Mouse (Mus musculus) gastrocnemius, postnatal 4 days (tissue): Measurements from ENCODE around the gene Eif2s3x. TPM values are rescaled to one million over a fixed set of nuclear protein-coding genes. Genes with fewer than 3 reads are reported as not detected.
A peak's percentile ranks its signal among the peaks of the same experiment; 100 is the strongest.

Experiments
- DNase-seq, 2 experiments: peaks; one replicate each; pipeline ENCODE4 v3.0.0; 2021 to 2022; ENCODE audit warnings: low spot score in 2 of 2, mixed read lengths in 2 of 2
- long read RNA-seq, 2 experiments: library from polyadenylated mRNA; stranded (forward); transcript quantifications; one replicate each; pipeline ENCODE4 v2.0.0; 2021
- total RNA-seq, 2 experiments: library from RNA; stranded (reverse); gene quantifications; 2 replicates each; pipeline ENCODE4 v1.2.3; 2021

The Eif2s3x gene
- 100 to 1,000 TPM in 1 of 2 experiments, 10 to 100 TPM in 1; 89.2 to 134 TPM for total RNA-seq
- long read RNA-seq, experiment 1, transcript Eif2s3x-201 (12 exons, 3,647 nt): major isoform, 40 of 48 reads
- long read RNA-seq, experiment 1, partial matches to known transcripts: 4 of 48 reads
- long read RNA-seq, experiment 1, other reads (novel, unspliced or antisense): 4 of 48 reads
- long read RNA-seq, experiment 2, transcript Eif2s3x-201 (12 exons, 3,647 nt): major isoform, 65 of 77 reads
- long read RNA-seq, experiment 2, partial matches to known transcripts: 10 of 77 reads
- long read RNA-seq, experiment 2, other reads (novel, unspliced or antisense): 2 of 77 reads

DNA sequence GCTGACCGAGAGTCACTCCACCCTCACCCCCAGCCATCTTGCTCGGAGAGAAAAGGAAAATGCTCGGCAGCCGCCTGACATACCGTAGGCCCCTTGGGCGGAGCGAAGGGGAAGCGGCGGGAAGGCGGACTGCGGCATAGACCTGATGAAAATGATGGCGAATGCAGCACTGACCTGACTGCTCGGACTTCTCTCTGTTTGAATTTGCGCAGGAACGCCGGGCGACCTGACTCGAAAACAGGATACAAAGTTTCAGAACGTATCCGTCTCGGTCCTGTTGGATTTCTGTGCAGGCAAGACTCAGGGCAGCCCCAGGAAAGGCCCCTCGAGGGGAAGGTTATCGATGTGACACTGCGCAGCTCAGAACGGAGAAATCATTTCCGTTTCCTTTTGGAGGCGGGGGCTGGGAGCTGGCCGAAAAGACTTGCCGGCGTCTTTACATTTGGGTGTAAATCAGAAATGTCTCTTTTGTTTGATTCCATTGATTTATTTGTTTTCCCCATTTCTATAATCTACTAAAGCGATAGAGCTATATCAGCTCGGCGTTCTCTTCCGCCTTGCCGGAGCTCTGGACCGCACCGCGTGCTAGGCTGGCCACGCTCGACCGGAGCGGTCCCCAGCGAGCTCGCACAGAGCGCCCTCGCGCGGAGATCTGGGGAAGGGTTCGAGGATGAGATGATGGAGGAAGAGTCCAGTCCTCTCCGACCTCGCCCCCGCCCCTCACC is at the start of gene Eif2s3x:
Eif2s3x (minus strand) TSS at position 266 of the 725 bp plus-strand sequence.
- peak; percentile 80 to 82 for DNase-seq

DNA sequence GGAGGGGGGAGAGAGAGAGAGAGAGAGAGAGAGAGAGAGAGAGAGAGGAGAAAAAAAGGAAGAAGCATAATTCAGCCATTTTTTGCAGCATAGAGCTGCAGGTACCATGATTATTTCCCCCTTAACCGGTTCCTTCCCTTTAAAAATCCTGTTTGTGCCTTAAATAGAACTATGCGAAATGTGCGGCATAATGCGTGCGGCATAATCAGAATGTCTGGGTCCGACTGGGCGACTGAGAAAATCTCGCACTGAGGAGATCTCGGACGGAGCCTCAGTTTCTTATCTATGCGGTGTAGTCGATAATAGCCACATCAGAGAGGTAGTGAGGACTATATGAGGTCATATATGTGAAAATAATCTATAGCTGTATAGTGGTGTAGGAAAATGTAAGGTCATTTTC is 22.9 kb upstream of the Eif2s3x start:
- no peak for DNase-seq

DNA sequence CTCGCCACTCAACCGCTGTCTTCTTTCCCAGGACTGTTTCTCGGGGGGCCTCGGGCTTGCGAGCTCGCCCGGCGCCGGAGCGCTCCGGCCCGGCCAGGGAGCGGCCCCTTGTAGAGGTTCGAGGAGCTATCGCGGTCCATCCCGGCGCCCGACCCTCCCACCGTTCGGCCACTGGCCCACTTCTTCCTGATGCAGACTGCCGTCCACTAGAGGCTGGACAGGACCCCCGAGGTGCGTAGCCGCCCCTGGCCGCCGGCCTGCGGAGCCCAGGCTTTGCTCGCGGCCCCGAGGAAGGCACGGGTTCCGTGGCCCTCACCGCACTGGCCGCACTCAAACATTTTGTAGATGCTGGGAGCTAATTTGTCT is 22.5 kb upstream of the Eif2s3x start:
- DNase-seq: peak in 1 of 2 experiments; percentile 18

- peak; percentile 72 to 80 for DNase-seq
Measured at GRCm38 (mm10) chrX:94234532-94235189, 22.0 kb upstream of the Eif2s3x start, which contains the start of gene Klhl15. Gene Klhl15 (plus strand): TSS chrX:94234599.

GRCm38 (mm10) chrX:94233936-94234531 is 21.4 kb upstream of the Eif2s3x start:
- no peak for DNase-seq

DNA sequence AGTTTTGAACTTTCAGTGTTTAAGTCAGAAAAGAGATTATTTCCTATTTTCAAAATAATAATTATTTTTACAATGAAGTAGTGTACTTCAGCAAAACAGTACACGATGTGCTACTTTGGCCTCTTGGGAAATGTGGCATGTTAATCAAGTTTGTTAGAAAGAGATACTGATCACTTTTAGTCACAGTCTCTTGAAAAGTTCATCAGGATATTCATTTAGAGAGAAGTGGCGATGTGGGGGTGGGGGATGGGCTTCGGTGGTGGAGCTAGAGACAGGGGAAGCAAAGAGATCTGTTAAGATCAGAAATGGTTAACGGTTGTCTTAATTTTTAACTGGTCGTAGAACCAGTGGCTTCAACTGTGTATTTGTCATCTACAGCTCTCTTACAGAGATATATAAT is 20.8 kb upstream of the Eif2s3x start:
- no peak for DNase-seq

DNA sequence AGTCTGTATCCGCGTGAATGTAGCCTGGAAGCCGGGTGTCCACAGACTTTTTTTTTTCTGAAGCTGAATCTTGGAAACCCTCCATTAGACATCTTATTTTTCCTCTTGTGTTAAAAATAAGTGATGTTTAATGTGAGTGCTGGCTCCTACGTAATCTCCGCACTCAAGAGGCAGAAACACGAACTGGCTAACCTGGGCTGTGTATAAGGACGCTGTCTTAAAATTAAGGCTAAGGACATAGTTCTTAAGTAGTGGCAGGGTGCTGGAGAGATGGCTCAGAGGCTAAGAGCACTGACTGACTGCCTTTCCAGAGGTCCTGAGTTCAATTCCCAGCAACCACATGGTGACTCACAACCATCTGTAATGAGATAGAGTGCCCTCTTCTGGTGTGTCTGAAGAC is 722 bp upstream of the Eif2s3x start:
- DNase-seq: no peak

GRCm38 (mm10) chrX:94212264-94212596 is 432 bp downstream of the Eif2s3x start:
- no peak for DNase-seq

- no peak for DNase-seq
Measured at GRCm38 (mm10) chrX:94197789-94198188, 14.9 kb downstream of the Eif2s3x start.

GRCm38 (mm10) chrX:94193901-94194300 is 18.8 kb downstream of the Eif2s3x start:
- peak in 1 of 2 experiments; percentile 7 for DNase-seq

GRCm38 (mm10) chrX:94185156-94185555 is 27.5 kb downstream of the Eif2s3x start:
- DNase-seq: no peak

- DNase-seq: no peak
Measured at GRCm38 (mm10) chrX:94183814-94184213, 28.8 kb downstream of the Eif2s3x start.

- peak; percentile 83 to 86 for DNase-seq
Measured at GRCm38 (mm10) chrX:94177715-94178340, 34.8 kb downstream of the Eif2s3x start.

DNA sequence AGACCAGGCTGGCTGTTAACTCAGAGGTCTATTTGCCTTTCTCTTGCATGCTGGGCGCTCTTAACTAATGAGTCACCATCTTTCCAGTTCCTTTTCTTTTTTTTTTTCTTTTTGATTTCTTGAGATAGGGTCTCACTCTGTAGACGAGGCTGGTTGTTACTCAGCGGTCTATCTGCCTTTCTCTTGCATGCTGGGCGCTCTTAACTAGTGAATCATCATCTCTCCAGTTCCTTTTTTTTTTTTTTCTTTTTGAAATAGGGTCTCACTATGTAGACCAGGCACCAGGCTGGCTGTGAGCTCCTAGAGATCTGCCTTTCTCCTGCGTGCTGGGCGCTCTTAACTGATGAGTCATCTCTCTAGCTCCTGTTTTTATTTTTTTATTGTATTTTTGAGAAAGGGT is 43.3 kb downstream of the Eif2s3x start:
- DNase-seq: no peak

DNA sequence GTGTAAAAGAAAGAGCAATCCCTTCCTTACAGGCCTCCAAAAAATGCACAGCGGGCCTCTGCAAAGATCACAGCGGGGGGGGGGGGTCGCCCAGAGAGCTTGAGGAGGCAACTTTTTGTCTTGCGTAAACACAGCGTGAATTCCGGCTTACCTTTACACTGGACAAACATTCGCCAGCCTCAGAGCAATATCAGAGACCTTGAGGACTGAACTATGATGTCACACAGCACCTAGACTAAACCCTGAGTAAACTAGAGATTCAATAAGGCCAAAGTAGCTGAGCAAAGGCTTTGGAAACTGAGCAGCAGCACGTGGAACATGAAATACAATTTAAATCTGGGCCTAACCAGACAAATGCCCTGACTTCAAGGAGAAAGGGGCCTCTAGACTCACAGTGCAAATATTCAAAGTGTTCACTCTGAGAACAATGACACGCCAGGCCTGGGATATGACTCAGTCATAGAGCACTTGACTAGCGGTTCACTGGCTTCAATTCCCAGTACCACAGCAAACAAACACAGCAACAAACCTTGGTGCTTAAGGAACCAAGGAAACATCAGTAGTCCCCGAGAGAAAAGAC is 60.3 kb downstream of the Eif2s3x start:
- no peak for DNase-seq

- DNase-seq: no peak
Measured at GRCm38 (mm10) chrX:94150471-94150870, 62.2 kb downstream of the Eif2s3x start.

GRCm38 (mm10) chrX:94142004-94142771 is 70.5 kb downstream of the Eif2s3x start:
- DNase-seq: no peak

DNA sequence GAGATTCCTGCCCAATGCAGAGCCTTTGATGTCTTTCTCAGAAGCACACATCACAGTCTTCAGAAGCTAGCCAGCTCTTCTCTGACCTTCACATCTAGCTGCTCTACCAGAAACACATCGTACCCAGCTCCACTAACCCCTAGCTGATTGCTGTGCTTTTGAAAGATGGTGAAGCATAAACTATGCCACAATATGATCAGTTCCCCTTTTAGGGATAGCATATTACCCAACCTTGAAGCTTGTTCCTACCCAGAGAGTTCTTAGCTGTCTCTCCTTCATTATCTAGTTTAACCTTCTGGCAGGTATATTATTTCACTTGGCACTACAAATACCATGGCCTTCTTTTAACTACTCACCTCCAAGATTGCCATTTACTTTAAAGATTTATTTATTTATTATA is 72.6 kb downstream of the Eif2s3x start:
- DNase-seq: no peak
